Comparison of ENCODE assay signal across 21 mouse cellular contexts in the genomic region with DNA sequence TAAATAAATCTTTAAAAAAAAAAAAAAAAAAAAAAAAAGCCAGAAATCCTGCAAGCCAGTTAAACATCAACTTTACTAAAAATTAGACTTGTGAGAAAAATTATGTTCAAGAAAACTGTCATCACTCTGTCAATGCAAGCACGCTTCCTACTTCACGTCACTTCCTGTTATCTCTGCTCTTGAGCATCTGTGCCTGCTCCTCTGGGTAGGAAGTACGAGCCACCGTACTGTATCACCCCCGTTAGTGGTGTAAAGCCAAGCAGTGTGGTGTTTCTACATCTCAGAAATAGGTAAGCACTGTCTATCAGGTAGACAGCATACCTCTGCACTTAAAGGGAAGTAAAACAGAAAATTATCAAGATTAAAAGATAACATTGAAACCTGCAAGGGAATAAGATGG. TPM values are rescaled to one million over a fixed set of nuclear protein-coding genes. Genes with fewer than 3 reads are reported as not detected.
DNase-seq lines count a peak whose midpoint lies in the region; ATAC-seq and TF ChIP-seq lines count a peak whose summit lies in the region.
"Had no signal": no experiment of that assay in that cellular context is flagged by ENCODE, and none has a peak within 500 bp of the region (broad histone marks: within the 10 kb centered on the region; RNA-seq: fewer than 3 reads in every experiment).

No protein-coding gene starts in this region.

- H3K4me1 ChIP-seq in CH12.LX (ENCODE audit: control insufficient read depth in 1 of 2, insufficient read depth in 2 of 2) = peaks cover 0 to 36% of the 10 kb centered on the region in 2 experiments; a peak in 2 of 4 replicates
- H3K4me1 ChIP-seq: intestine, embryonic 15.5 days had no signal

- TF ChIP-seq POLR2A in CH12.LX (IDR thresholded peaks at IDR 0.05; ENCODE audit: low read depth, low read length) = no peak

- no peaks in the 10 kb centered on the region for H3K9me3 ChIP-seq in CH12.LX (replicated peaks; ENCODE audit: low read length)
- H3K9me3 ChIP-seq: embryonic facial prominence, embryonic 12.5 days; hindbrain, embryonic 10.5 days; intestine, embryonic 15.5 days; kidney, embryonic 15.5 days; liver, embryonic 12.5 days; lung, embryonic 15.5 days; neural tube, embryonic 13.5 days; stomach, embryonic 15.5 days had no signal

- H3K36me3 ChIP-seq in CH12.LX (replicated peaks in 1 of 2; ENCODE audit: control insufficient read depth in 1 of 2, insufficient read depth in 1 of 2, low read length in 1 of 2) = peaks cover 29 to 39% of the 10 kb centered on the region in 2 experiments

- DNase-seq in lung, postnatal 36 days = peak; percentile 19
- no peak for DNase-seq in lung, postnatal 4 days
- DNase-seq in CH12.LX (ENCODE audit: extremely low read depth) = peak; percentile 64
- peak; percentile 71 for DNase-seq in thymus, postnatal 0 days (ENCODE audit: low spot score)
- no peak for DNase-seq in adrenal gland, adult (ENCODE audit: inconsistent age in 2 of 2, low spot score in 1 of 2)
- DNase-seq in MN1 (ENCODE audit: low spot score) = no peak
- DNase-seq in cerebellum, postnatal 10 days = no peak
- DNase-seq: adrenal gland, postnatal 25 days; cerebellum, adult 18-20 months; forebrain, postnatal 0 days; gastrocnemius, adult 2 months; right cerebral cortex, postnatal 4 days had no signal

- no peak for TF ChIP-seq CTCF in CH12.LX (conservative IDR thresholded peaks at IDR 0.05 in 1 of 2, IDR thresholded peaks at IDR 0.05 in 1 of 2; ENCODE audit: low read depth in 2 of 2, low read length in 2 of 2)

- TF ChIP-seq RAD21 in CH12.LX (IDR thresholded peaks at IDR 0.05; ENCODE audit: low read depth, low read length) = no peak

- H3K4me3 ChIP-seq in CH12.LX (replicated peaks in 1 of 3; ENCODE audit: low read depth in 2 of 3, low read length in 2 of 3, poor library complexity in 1 of 3) = no peak overlapping the region
- H3K4me3 ChIP-seq: embryonic facial prominence, embryonic 12.5 days; gastrocnemius, adult 2 months; hindbrain, embryonic 10.5 days; intestine, embryonic 15.5 days; kidney, embryonic 15.5 days; liver, embryonic 12.5 days; lung, embryonic 15.5 days; neural tube, embryonic 13.5 days; stomach, embryonic 15.5 days had no signal

- H3K27ac ChIP-seq in CH12.LX (ENCODE audit: insufficient read depth, low read depth) = no peak overlapping the region
- H3K27ac ChIP-seq: embryonic facial prominence, embryonic 12.5 days; gastrocnemius, adult 2 months; hindbrain, embryonic 10.5 days; intestine, embryonic 15.5 days; kidney, embryonic 15.5 days; liver, embryonic 12.5 days; lung, embryonic 15.5 days; neural tube, embryonic 13.5 days; stomach, embryonic 15.5 days had no signal

- H3K79me2 ChIP-seq in CH12.LX (replicated peaks; ENCODE audit: control insufficient read depth, extremely low read depth, insufficient read depth, poor library complexity, severe bottlenecking) = peaks cover 5% of the 10 kb centered on the region

- no peak overlapping the region for H3K4me2 ChIP-seq in CH12.LX (ENCODE audit: insufficient read depth, low read depth, poor library complexity, severe bottlenecking)
- H3K4me2 ChIP-seq: embryonic facial prominence, embryonic 12.5 days; intestine, embryonic 15.5 days; kidney, embryonic 15.5 days; liver, embryonic 12.5 days; lung, embryonic 15.5 days; neural tube, embryonic 13.5 days; stomach, embryonic 15.5 days had no signal

- in situ Hi-C loops in CH12.LX (cut with MboI; ENCODE audit: low pct_ligation_motif_present, low pct_unique_long_range_greater_than_20kb, low sequenced_read_pairs) = loop anchor here (25.0 kb wide), 2 partner anchors 184 to 284 kb away; a partner anchor contains a TSS

- peak; percentile 87 for ATAC-seq in megakaryocyte, adult 5-6 weeks (ENCODE audit: poor library complexity, severe bottlenecking)
- ATAC-seq: forebrain, postnatal 0 days; intestine, embryonic 15.5 days; liver, embryonic 12.5 days had no signal

- no peak for TF ChIP-seq EP300 in CH12.LX (IDR thresholded peaks at IDR 0.05; ENCODE audit: low read length)

- dilution Hi-C loops in CH12.LX (cut with MboI; ENCODE audit: extremely low pct_ligation_motif_present, extremely low pct_unique_long_range_greater_than_20kb, low sequenced_read_pairs) = no loop called here

- H3K27me3 ChIP-seq in CH12.LX (replicated peaks) = no peaks in the 10 kb centered on the region
- H3K27me3 ChIP-seq: embryonic facial prominence, embryonic 12.5 days; intestine, embryonic 15.5 days; kidney, embryonic 15.5 days; liver, embryonic 12.5 days; lung, embryonic 15.5 days; neural tube, embryonic 13.5 days; stomach, embryonic 15.5 days had no signal

- H3K9ac ChIP-seq in CH12.LX (ENCODE audit: insufficient read depth, low read depth) = no peak overlapping the region
- H3K9ac ChIP-seq: embryonic facial prominence, embryonic 12.5 days; forebrain, postnatal 0 days; intestine, embryonic 15.5 days; kidney, embryonic 15.5 days; liver, embryonic 12.5 days; lung, embryonic 15.5 days; neural tube, embryonic 13.5 days; stomach, embryonic 15.5 days had no signal

TF ChIP-seq in CH12.LX, 34 proteins besides CTCF, POLR2A, EP300 and RAD21:
- TF ChIP-seq RCOR1 (conservative IDR thresholded peaks at IDR 0.05; ENCODE audit: low read depth, low read length) (no peak), NRF1 (IDR thresholded peaks at IDR 0.05; ENCODE audit: low read depth, low read length) (no peak), GABPA (IDR thresholded peaks at IDR 0.05; ENCODE audit: insufficient replicate concordance, low read depth, low read length) (no peak), JUN (IDR thresholded peaks at IDR 0.05; ENCODE audit: insufficient read depth, low read depth, low read length) (no peak), JUND (conservative IDR thresholded peaks at IDR 0.05; ENCODE audit: low read depth, low read length) (no peak), MXI1 (IDR thresholded peaks at IDR 0.05; ENCODE audit: low read depth, low read length) (no peak), POLR2AphosphoS2 (IDR thresholded peaks at IDR 0.05; ENCODE audit: low read depth, low read length) (no peak), KAT2A (IDR thresholded peaks at IDR 0.05; ENCODE audit: insufficient replicate concordance, low read length) (no peak), UBTF (IDR thresholded peaks at IDR 0.05; ENCODE audit: low read depth, low read length) (no peak), ETS1 (conservative IDR thresholded peaks at IDR 0.05; ENCODE audit: low read depth, low read length) (no peak), USF2 (conservative IDR thresholded peaks at IDR 0.05; ENCODE audit: low read depth, low read length) (no peak), ZMIZ1 (IDR thresholded peaks at IDR 0.05; ENCODE audit: low read depth, low read length) (no peak), MAFK (IDR thresholded peaks at IDR 0.05; ENCODE audit: insufficient replicate concordance, low read length) (no peak), USF1 (IDR thresholded peaks at IDR 0.05; ENCODE audit: low read depth, low read length) (no peak), PAX5 (IDR thresholded peaks at IDR 0.05; ENCODE audit: low read length) (no peak), MAZ (IDR thresholded peaks at IDR 0.05; ENCODE audit: low read depth, low read length) (no peak), ELF1 (IDR thresholded peaks at IDR 0.05; ENCODE audit: low read depth, low read length) (no peak), NELFE (IDR thresholded peaks at IDR 0.05; ENCODE audit: low read depth, low read length) (no peak), MEF2A (IDR thresholded peaks at IDR 0.05; ENCODE audit: borderline replicate concordance, low read depth, low read length) (no peak), ZNF384 (IDR thresholded peaks at IDR 0.05; ENCODE audit: low read depth, low read length) (no peak)

RNA-seq across cellular contexts. Expression of a gene that starts 6.1 kb away (rescaled TPM):
- total RNA-seq in CH12.LX (2012; rRNA removed) (1,979 and 2,045 TPM in 2 replicates), CH12.LX (2014; rRNA removed) (1,623 and 1,663 TPM in 2 replicates)
- 191 and 388 TPM in 2 replicates for polyA plus RNA-seq in CH12.LX (2012; ENCODE audit: insufficient read length, low read depth)
- 1,284 and 1,307 TPM in 2 replicates for total RNA-seq in megakaryocyte, adult 5-6 weeks (2015)
- total RNA-seq in megakaryocyte, adult 5-6 weeks (2017) = 3,022 and 3,027 TPM in 2 replicates
- polyA plus RNA-seq in thymus, postnatal 0 days (2015; fragmentation: Nextera tagmentation; extraction: Ambion mirVana) = 1,259 and 1,312 TPM in 2 replicates

RNA-seq across cellular contexts. Expression of a gene that starts 19.7 kb away (rescaled TPM):
- total RNA-seq in CH12.LX (2012; rRNA removed) (1.0 and 1.5 TPM in 2 replicates), CH12.LX (2014; rRNA removed) (0.23 and 0.59 TPM in 2 replicates)
- polyA plus RNA-seq in CH12.LX (2012; ENCODE audit: insufficient read length, low read depth) = 1.0 and 1.5 TPM in 2 replicates
- 0.02 and 0.16 TPM in 2 replicates for total RNA-seq in megakaryocyte, adult 5-6 weeks (2015)
- total RNA-seq in megakaryocyte, adult 5-6 weeks (2017) = 0.18 TPM in 1 of 2 replicates, not detected in the other
- polyA plus RNA-seq in thymus, postnatal 0 days (2015; fragmentation: Nextera tagmentation; extraction: Ambion mirVana) = 17.0 and 18.4 TPM in 2 replicates

Comparison
In these comparisons a context has a peak if more than half of its experiments do, and no peak if none do; other contexts are left out.
1. DNase-seq: peak in lung, postnatal 36 days (single experiment), CH12.LX (single experiment) and thymus, postnatal 0 days (single experiment); none in lung, postnatal 4 days (0 of 2), adrenal gland, adult (0 of 2), MN1 (single experiment) and cerebellum, postnatal 10 days (0 of 2).